Mouse (Mus musculus): ENCODE measurements around the gene Ptprn2. TPM values are rescaled to one million over a fixed set of nuclear protein-coding genes. Genes with fewer than 3 reads are reported as not detected.

The Ptprn2 gene
- polyA plus RNA-seq, 1 experiment: 0.40 TPM

DNA sequence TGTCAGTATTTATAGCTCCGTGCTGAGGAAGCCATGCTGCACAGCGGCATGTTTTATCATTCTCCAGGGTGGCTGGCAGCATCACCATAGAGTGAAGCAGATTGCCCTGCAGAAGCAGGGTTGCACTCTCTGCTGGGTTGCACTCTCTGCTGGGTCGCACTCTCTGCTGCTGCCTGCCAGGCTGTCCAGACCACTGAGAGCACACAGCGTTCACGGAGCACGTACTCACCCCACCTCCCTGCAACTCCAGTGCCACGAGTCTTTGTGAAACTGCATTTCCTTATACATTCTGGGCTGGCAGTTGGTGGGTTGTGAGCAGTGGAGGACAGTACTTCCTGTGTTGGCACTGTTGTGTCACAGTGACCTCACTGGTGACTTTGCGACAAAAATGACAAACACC lies 108.9 kb downstream of the Ptprn2 start:
- no peak overlapping the region for H3K27ac ChIP-seq (ENCODE audit: control insufficient read depth, insufficient read depth, low read depth, low read length)
- TF ChIP-seq CTCF (IDR thresholded peaks at IDR 0.05; ENCODE audit: control insufficient read depth, insufficient read depth, insufficient replicate concordance, low read depth, low read length): no peak
- no peak for TF ChIP-seq POLR2A (IDR thresholded peaks at IDR 0.05; ENCODE audit: control insufficient read depth, low read depth, low read length)
- H3K27me3 ChIP-seq (ENCODE audit: control insufficient read depth, insufficient read depth, low read length): no peaks in the 10 kb centered on the region
- H3K4me3 ChIP-seq (ENCODE audit: control insufficient read depth, low read depth, low read length): no peak overlapping the region
- no peaks in the 10 kb centered on the region; the same call in 1 of the 2 replicates for H3K4me1 ChIP-seq (ENCODE audit: control insufficient read depth, insufficient read depth, low read length)
- no peaks in the 10 kb centered on the region for H3K36me3 ChIP-seq (ENCODE audit: control insufficient read depth, insufficient read depth, low read length)

DNA sequence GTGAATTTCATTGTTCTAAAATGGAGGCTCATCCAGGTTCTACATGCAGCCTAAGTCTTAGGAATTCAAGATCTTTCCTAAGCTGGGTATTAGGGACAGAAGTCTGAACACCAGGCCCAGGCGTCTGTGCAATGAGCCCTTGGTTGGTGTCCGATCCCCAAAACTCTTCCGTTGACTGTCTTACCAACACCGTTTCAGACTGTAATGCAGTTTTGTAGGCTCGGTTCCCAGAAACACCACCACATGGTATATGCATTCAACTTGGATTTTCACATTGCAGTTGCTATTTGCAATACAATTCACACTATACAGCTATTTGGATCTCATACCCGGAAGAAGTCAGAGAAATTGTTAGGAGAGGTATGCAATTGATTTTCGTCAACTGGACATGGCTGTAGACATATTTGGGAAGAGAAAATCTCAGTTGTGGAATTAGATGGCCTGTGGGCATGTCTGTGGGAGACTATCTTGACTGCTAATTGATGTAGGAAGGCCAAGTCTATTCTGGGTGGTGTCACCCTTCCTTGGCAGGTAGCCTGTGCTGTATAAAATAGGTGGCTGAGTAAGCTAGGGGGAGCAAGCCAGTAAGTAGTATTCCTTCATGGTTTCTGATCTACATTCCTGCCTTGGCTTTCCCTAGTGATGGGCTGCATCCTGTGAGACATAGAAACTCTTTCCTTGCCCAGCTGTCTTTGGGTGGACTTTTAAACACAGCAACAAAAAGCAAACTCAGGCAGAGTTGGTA lies 109.5 kb downstream of the Ptprn2 start:
- Histone ChIP-seq H3K36me3 (ENCODE audit: control insufficient read depth, insufficient read depth, low read length) (no peaks in the 10 kb centered on the region), H3K27ac (ENCODE audit: control insufficient read depth, insufficient read depth, low read depth, low read length) (no peak overlapping the region)
- no peak for TF ChIP-seq POLR2A (IDR thresholded peaks at IDR 0.05; ENCODE audit: control insufficient read depth, low read depth, low read length)
- no peak for TF ChIP-seq CTCF (IDR thresholded peaks at IDR 0.05; ENCODE audit: control insufficient read depth, insufficient read depth, insufficient replicate concordance, low read depth, low read length)

DNA sequence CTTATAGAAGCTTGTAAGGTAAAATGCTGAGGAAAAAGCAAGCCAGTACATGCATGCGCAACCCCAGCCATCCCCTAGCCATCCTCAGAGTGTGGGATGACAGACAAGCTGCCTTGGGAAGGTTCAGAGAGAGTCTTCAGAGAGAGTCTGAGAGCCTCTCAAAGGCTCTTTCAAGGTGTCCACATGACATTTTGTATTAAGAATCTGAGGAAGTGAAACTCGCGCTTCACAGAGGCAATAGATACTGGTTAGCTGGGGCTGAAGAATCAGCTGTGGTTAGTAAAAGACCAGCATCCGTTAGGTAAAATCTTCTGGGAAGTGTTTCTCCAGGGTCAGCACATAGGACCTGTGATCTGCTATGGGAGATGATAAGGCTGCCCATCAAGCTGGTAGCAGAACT lies 110.2 kb downstream of the Ptprn2 start:
- no peak overlapping the region for H3K27ac ChIP-seq (ENCODE audit: control insufficient read depth, insufficient read depth, low read depth, low read length)
- no peaks in the 10 kb centered on the region for H3K27me3 ChIP-seq (ENCODE audit: control insufficient read depth, insufficient read depth, low read length)
- TF ChIP-seq POLR2A (IDR thresholded peaks at IDR 0.05; ENCODE audit: control insufficient read depth, low read depth, low read length) (no peak), CTCF (IDR thresholded peaks at IDR 0.05; ENCODE audit: control insufficient read depth, insufficient read depth, insufficient replicate concordance, low read depth, low read length) (no peak)
- H3K4me1 ChIP-seq (ENCODE audit: control insufficient read depth, insufficient read depth, low read length): no peaks in the 10 kb centered on the region; the same call in 1 of the 2 replicates
- no peaks in the 10 kb centered on the region for H3K36me3 ChIP-seq (ENCODE audit: control insufficient read depth, insufficient read depth, low read length)
- H3K4me3 ChIP-seq (ENCODE audit: control insufficient read depth, low read depth, low read length): no peak overlapping the region

More for the DNA sequence above, 109.5 kb downstream of the Ptprn2 start:
- H3K4me1 ChIP-seq (ENCODE audit: control insufficient read depth, insufficient read depth, low read length): no peaks in the 10 kb centered on the region; the same call in 1 of the 2 replicates
- H3K4me3 ChIP-seq (ENCODE audit: control insufficient read depth, low read depth, low read length): no peak overlapping the region
- H3K27me3 ChIP-seq (ENCODE audit: control insufficient read depth, insufficient read depth, low read length): no peaks in the 10 kb centered on the region

DNA sequence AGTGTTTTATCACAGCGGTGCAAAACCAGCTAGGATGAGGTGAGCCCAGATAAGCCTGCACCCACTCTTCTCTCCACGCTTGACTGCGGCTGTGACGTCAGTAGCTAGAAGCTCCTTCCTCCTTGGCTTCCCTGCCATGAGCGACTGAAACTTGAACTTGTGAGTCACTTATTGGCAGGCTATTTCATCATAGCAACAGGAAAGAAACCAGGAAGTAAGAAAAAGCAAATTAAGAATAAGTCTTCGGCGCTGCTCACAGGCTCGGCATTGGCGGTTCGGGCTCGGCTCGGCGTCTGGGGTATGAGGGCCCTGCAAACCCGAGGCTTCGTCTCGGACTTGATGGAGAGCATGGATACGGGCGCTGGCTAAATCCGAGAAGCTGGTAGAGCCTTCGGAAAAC lies 111.5 kb downstream of the Ptprn2 start:
- Histone ChIP-seq H3K4me3 (ENCODE audit: control insufficient read depth, low read depth, low read length) (no peak overlapping the region), H3K36me3 (ENCODE audit: control insufficient read depth, insufficient read depth, low read length) (no peaks in the 10 kb centered on the region), H3K27ac (ENCODE audit: control insufficient read depth, insufficient read depth, low read depth, low read length) (no peak overlapping the region), H3K4me1 (ENCODE audit: control insufficient read depth, insufficient read depth, low read length) (no peaks in the 10 kb centered on the region; the same call in 1 of the 2 replicates), H3K27me3 (ENCODE audit: control insufficient read depth, insufficient read depth, low read length) (no peaks in the 10 kb centered on the region)
- no peak for TF ChIP-seq CTCF (IDR thresholded peaks at IDR 0.05; ENCODE audit: control insufficient read depth, insufficient read depth, insufficient replicate concordance, low read depth, low read length)
- no peak for TF ChIP-seq POLR2A (IDR thresholded peaks at IDR 0.05; ENCODE audit: control insufficient read depth, low read depth, low read length)

DNA sequence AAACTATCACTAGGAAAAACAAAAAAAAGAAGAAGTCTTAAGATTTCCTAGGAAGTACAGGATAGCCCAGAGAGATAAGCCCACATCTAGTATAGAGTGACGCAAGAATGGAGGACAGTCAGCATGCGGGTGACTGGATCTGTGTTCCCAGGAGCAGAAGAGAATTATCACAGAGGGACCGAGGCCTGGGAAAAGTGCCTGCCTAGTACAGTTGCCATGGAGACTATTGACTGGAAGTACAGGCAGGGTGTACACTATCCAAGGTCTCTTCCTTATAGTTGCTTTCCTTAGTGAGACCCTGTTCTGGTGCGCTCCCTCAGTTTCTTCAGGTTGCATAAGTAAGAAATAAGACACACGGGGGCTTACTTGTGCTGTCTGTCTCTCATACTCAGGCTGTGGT lies 112.2 kb downstream of the Ptprn2 start:
- Histone ChIP-seq H3K4me1 (ENCODE audit: control insufficient read depth, insufficient read depth, low read length) (no peaks in the 10 kb centered on the region; the same call in 1 of the 2 replicates), H3K36me3 (ENCODE audit: control insufficient read depth, insufficient read depth, low read length) (no peaks in the 10 kb centered on the region), H3K27me3 (ENCODE audit: control insufficient read depth, insufficient read depth, low read length) (no peaks in the 10 kb centered on the region), H3K4me3 (ENCODE audit: control insufficient read depth, low read depth, low read length) (no peak overlapping the region), H3K27ac (ENCODE audit: control insufficient read depth, insufficient read depth, low read depth, low read length) (no peak overlapping the region)
- TF ChIP-seq CTCF (IDR thresholded peaks at IDR 0.05; ENCODE audit: control insufficient read depth, insufficient read depth, insufficient replicate concordance, low read depth, low read length): no peak
- TF ChIP-seq POLR2A (IDR thresholded peaks at IDR 0.05; ENCODE audit: control insufficient read depth, low read depth, low read length): no peak

DNA sequence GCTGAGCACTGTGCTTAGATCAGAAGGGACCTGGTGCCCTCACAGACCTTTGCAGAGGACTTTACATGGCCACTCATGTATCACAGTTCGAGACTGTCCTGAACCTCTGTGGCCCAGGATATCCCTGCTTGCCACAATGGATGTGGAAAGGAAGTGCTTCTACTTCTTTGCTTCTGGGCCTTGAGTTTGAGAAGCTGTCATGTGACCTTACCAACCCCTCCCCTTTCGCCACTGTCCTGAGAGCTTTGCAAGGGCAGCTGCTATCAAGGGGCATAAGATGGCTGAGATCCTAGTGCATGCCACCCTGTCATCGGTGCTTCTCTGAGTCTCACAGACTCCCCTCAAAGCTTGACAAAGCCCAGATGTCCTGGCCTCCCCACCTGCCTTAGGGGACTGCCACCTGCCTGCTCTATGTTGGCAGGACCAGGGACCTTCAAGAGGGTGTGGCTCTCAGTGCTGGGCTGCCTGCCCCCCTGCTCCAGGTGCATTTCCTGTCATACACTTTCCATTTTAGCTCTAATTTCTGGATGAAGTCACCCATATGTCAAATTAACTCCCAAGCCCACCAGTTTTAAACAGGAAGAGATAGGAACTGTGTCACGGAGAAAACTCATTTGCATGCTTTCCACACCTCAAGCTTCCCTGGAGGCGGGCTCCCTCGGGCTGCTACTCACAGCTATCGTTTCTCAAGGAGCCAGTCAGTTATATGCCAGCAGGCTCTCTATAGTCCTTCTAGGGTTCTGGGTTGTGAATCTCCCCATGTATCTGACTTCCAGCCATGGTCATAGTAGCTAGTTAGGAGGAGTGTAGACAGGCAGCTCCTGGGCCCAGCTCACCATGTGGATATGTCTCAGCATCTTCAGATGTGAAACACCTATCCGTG lies 112.8 kb downstream of the Ptprn2 start:
- Histone ChIP-seq H3K4me3 (ENCODE audit: control insufficient read depth, low read depth, low read length) (no peak overlapping the region), H3K27ac (ENCODE audit: control insufficient read depth, insufficient read depth, low read depth, low read length) (no peak overlapping the region)

DNA sequence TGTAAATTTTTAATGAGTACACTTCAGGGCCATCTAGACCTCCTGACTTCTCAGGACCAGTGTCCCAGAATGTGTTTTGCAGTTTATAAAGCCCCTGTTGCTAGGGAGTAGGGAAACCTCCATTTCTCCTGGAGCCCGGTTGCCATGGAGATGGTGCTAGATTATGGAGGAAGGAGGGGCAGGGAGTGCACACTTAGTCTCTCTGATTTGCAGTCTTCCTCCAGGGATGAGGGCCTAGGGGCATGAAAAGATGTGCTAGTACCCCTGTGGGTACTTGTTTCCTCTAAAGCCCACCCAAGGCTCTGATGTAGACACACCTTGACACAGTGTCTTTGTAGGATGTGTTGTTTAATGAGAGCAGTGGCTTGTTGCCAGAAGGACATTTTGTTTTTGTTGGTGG lies 114.0 kb downstream of the Ptprn2 start:
- H3K27me3 ChIP-seq (ENCODE audit: control insufficient read depth, insufficient read depth, low read length): no peaks in the 10 kb centered on the region
- no peaks in the 10 kb centered on the region for H3K36me3 ChIP-seq (ENCODE audit: control insufficient read depth, insufficient read depth, low read length)
- H3K27ac ChIP-seq (ENCODE audit: control insufficient read depth, insufficient read depth, low read depth, low read length): no peak overlapping the region
- H3K4me3 ChIP-seq (ENCODE audit: control insufficient read depth, low read depth, low read length): no peak overlapping the region
- TF ChIP-seq CTCF (IDR thresholded peaks at IDR 0.05; ENCODE audit: control insufficient read depth, insufficient read depth, insufficient replicate concordance, low read depth, low read length) (no peak), POLR2A (IDR thresholded peaks at IDR 0.05; ENCODE audit: control insufficient read depth, low read depth, low read length) (no peak)
- no peaks in the 10 kb centered on the region; the same call in 1 of the 2 replicates for H3K4me1 ChIP-seq (ENCODE audit: control insufficient read depth, insufficient read depth, low read length)

More for the DNA sequence above, 112.8 kb downstream of the Ptprn2 start:
- Histone ChIP-seq H3K36me3 (ENCODE audit: control insufficient read depth, insufficient read depth, low read length) (no peaks in the 10 kb centered on the region), H3K4me1 (ENCODE audit: control insufficient read depth, insufficient read depth, low read length) (no peaks in the 10 kb centered on the region; the same call in 1 of the 2 replicates), H3K27me3 (ENCODE audit: control insufficient read depth, insufficient read depth, low read length) (no peaks in the 10 kb centered on the region)
- no peak for TF ChIP-seq POLR2A (IDR thresholded peaks at IDR 0.05; ENCODE audit: control insufficient read depth, low read depth, low read length)
- TF ChIP-seq CTCF (IDR thresholded peaks at IDR 0.05; ENCODE audit: control insufficient read depth, insufficient read depth, insufficient replicate concordance, low read depth, low read length): no peak
